Mouse (Mus musculus): ENCODE measurements around the gene Hmgn1.
"Not testable (repeated sequence)": the region's sequence is repeated elsewhere in the genome, so short reads cannot be mapped to it uniquely, and the experiment has no call there.

Hmgn1 gene

DNA sequence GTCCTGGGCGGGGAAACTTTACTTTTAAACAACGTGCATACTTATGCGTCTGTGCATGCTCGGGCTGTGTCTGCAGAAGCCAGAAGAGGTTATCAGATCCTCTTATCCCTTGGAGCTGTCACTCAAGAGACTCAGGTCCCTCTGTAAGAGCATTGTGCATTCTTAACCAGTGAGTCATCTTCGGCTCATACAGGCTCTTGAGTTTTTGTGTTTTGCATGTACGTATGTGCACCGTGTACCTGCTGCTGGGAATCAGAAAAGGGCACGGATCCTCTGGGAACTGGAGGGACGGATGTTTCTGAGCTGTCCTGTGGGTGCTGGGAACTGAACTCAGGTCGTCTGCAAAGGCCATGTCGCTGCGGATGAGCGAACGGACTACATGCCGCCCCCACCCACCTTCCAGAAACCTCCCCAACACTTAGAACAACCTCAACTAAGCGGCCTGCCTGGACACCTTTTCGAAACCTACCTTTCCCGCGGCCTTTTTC lies 801 bp downstream of the Hmgn1 start:
- DNase-seq (ENCODE audit: low read depth, low spot score): peak; percentile 95

DNA sequence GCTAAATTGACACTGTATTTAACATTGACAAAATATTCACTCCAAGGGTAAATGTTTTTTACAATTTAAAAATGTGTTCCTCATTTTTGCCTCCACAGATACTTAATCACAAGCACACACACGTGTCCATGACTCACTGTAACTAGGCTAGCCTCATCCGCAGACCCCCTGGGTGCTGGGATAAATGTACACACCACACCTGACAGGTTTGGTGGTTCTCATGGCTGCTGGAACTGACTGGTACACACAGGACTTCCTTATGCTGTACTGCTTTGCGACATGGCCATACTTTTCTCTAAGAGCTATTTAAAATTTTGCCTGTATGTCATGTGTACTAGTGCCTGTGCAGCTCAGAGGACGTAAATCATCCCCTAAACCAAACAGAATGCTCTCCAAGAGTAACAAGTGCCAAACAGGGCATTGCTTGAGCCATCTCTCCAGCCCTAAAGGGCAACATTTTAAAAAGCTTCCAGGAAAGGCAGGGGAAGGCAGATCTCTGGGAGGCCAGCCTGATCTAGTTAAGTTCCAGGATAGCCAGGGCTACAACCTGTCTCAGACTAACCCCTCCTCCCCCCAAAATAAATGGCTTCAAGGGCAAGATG lies 7.4 kb downstream of the Hmgn1 start:
- no peak for DNase-seq (ENCODE audit: low read depth, low spot score)

DNA sequence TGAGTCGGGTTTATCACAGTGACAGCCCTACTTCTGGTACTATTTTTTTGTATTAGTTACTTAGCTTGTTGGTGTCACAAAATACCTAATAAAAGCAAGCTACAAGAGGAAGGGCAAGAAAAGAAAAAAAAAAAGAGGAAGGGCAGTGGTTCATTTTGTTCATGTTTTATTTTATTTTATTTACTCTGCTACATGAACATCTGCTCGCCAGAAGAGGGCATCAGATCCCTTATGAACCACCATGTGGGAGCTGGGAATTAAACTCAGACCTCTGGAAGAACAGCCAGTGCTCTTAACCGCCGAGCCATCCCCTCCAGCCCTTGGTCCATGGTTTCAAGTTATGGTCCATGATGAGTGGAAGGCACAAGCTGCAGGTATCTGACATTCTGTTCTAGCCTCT lies 12.8 kb downstream of the Hmgn1 start:
- no peak for DNase-seq (ENCODE audit: low read depth, low spot score)

DNA sequence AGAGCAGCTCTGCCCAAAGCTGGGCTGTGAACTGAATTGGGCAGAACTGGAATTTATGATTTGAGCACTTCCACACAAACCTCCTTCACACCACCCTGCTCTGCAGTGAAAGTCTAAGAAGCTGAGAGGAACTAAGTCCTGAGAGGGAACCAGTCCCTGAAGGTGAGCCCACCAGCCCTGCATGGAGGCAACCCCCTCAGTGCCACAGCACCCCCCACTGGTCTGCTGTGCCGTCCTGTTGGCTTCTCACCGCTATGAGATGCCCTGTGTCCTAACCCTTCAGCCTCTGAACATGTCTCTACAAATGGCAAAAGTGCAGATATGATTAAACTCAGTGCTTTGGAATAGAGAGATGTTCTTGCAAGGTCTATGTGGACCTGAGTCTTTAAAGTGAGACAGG lies 14.8 kb downstream of the Hmgn1 start:
- no peak for DNase-seq (ENCODE audit: low read depth, low spot score)

DNA sequence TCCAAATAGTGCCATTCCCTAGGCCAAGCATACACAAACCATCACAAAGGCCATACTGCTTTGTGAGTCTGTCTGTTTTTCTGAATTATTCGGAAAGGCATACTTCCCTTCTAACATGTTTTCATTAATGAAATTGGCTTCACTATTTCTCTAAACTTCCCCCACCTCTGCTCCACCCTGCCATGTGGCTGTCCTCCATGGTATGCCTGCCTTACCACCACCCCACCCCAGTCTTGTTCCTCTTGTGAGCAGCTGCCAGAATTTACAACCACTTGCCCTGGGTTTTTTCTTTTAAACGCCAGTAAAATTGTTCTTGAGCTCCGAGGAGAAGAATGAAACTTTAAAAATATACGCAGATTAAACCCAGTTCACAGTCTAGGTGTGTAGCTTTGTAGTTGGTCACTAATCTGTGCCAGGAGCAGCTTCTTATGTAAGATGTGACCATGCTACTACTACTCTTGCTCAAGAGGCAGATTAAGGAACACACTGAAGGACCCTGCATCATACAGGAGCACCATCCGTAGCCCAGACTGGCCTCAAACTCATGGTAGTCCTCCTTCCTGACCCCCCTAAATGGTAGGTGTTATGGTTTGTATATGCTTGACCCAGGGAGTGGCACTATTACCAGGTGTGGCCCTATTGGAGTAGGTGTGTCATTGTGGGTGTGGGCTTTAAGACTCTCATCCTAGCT lies 16.7 kb downstream of the Hmgn1 start:
- DNase-seq (ENCODE audit: low read depth, low spot score): no peak

DNA sequence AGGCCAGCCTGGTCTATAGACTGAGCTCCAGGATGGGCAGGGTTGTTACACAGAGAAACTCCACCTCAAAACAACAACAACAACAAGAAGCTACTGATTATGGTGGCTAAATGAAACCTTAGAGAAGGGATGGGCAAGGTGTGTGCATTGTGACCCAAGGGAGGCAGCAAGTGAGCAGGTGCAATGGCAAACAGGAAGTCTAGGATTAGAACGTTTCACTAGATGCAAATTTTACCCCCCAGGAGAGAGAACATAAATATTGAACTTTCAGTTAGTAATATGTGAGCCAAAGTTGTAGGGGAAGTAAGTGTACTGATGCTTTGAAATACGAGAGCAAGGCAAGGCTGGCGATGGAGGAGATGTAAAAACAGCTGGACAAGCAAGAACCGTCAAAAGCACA lies 17.9 kb downstream of the Hmgn1 start:
- no peak for DNase-seq (ENCODE audit: low read depth, low spot score)

DNA sequence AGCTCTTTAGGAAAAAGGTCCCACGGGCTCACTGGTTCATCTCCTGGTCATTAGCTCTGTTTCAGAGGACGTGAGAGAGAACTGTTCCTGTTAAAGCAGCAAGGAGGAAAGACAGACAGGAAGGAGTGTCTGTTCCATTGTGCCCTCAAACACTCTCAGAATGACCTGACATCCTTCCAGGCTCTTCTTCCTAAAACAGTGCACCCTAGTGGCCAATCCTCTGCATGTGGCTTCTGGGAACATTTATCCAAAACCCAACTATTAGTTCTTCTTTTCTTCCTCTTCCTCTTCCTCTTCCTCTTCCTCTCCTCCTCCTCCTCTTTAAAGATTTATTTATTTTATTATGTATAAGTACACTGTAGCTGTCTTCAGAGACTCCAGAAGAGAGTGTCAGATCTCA lies 24.5 kb downstream of the Hmgn1 start:
- peak; percentile 76 for DNase-seq (ENCODE audit: low read depth, low spot score)

DNA sequence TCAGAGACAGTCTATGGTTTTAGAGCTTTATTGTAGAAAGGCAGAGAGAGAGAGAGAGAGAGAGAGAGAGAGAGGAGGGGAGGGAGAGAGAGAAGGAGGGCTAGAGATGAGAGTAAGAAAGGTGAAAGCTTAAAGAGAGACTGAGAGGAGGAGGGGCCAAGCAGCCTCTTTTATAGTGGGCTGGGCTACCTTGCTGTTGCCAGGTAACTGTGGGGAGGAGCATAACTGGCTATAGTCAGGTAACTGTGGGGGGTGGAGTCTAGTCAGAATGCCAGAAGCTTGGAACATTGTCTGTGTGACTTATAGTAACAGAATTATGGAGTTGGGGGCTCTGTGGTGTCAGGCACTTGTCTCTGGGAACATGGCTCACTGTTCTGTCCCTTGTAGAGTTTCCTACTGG lies 29.7 kb downstream of the Hmgn1 start:
- not testable (repeated sequence) for DNase-seq (ENCODE audit: low read depth, low spot score)

DNA sequence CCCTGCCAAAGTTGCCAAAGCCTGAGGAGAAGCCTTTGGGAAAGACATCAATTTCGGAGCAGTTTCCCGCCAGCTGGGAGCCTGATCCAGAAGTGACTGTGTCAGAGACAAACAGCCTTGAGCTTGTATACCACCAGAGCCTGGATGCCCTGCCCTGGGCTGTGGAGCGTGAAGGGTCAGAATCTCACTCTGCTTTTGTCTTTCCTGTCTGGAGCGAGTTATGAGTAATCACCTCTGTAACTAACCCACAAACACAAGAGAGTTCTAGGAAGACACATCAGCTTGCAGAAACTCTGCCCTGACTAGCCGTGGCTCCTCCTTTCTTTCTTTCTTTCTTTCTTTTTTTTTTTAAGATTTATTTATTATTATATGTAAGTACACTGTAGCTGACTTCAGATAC lies 31.6 kb downstream of the Hmgn1 start:
- peak; percentile 52 for DNase-seq (ENCODE audit: low read depth, low spot score)

DNA sequence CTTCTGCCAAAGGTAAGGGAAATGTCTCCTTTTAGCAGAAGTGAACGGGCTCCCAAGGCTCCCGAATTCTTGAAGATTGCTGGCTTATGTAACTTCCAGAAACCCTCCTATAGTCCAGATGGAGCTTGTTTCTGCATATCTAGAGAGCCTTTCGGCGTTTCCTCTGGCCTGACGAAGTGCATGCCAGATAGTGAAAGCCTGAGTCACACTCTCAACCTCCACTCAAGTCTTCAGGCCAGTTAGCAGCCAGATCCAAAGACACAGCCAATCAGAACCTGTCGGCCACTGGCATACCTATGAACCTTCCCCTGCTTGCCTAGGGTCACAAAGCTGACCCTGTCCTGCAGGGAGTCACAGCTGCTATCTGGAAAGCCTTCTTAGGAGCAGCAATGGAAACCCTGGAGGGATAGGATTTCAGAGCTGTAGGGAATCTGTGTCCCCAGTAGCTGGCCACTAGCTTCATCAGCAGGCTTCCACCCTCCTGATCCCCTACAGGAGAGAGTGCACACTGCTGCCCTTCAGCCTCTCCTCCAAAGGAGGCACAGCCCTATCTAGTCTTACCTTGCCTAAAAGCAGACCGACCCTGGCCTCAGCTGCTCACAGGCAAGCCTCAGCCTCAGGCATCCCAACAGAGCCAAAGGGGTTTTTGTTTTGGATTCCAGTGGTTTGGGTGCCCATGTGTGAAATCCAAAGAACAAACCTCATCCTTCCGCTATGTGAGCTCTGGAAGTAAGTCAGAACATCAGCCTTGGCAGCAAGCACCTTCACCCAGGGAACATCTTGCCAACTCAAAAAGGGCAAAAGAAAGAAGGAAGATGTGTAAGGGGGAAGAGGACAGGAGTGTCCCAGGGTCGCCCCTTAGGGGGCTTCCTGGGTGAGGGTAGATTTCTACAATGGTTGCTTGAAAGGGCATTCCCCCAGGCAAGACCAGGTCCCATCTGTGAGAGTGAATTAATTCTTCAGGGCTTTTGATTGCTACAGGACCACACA lies 35.7 kb downstream of the Hmgn1 start:
- peak; percentile 99 for DNase-seq (ENCODE audit: low read depth, low spot score)

DNA sequence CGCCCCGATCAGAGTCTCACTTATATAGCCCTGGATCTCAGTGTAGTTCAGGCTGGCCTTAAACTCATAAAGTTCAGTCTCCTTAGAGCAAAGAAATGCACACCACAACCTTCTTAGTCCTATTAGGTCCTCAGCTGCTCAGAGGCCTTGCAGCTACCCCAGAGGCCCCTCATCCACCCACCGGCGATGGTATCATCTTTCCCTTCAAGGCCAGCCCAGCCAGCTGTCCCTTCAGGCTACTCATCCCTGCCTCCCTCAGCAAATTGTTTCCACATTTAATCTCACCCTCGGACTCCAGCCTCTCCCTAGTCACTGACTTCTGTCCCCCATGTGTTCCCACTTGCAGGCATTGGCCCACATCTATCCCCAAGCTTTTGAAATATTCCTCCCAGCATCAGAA lies 39.4 kb downstream of the Hmgn1 start:
- DNase-seq (ENCODE audit: low read depth, low spot score): peak; percentile 52

DNA sequence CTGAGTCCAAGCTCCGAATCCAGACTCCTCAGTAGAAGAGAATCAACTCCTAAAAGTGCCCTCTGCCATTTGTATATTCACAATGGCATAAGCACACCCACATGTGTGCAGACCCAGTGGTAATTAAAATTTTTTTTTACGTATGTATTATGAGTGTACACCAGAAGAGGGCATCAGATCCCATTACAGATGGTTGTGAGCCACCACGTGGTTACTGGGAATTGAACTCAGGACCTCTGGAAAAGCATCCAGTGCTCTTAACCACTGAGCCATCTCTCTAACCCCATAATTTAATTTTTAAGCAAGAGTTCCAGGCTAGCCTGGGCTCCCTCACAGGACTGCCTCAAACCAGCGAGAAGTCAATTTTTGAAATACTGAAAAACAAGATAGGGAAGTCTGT lies 40.1 kb downstream of the Hmgn1 start:
- no peak for DNase-seq (ENCODE audit: low read depth, low spot score)

DNA sequence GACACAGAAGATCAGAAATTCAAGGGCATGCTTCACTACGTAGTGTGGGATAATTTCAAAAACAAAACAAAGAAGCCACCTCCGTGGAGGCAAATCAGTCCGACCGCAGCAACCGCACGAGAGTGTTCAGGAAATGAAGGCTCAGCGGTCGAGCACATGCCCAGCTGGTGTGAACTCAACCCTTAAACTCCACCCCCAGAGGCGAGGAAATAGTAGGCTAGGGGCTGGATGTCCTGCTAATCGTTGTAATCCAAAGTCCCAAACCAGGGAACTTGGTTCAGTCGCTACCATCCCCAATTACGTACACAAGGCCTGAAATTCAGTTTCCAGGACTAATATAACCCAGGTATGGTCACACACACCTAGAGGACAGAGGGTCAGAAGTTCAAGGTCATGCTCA lies 40.5 kb downstream of the Hmgn1 start:
- no peak for DNase-seq (ENCODE audit: low read depth, low spot score)

DNA sequence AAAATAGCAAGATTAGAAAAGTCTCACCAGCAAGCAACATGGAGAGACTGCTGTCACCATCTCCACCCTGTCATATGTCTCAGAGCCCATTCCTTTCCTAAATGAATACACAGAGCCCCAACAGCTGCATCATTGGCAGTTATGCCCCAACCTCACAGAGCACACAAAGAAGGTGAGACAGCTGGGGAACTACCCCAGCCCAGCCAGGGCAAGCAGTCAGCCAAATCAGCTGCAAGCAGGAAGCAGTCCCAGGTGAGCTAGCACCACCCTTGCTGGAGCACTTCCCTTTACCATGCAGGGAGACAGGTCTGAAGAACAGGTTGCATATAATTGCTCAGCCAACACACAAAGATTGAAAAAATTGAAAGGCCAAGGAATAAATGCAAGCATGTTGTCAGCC lies 41.9 kb downstream of the Hmgn1 start:
- DNase-seq (ENCODE audit: low read depth, low spot score): no peak

DNA sequence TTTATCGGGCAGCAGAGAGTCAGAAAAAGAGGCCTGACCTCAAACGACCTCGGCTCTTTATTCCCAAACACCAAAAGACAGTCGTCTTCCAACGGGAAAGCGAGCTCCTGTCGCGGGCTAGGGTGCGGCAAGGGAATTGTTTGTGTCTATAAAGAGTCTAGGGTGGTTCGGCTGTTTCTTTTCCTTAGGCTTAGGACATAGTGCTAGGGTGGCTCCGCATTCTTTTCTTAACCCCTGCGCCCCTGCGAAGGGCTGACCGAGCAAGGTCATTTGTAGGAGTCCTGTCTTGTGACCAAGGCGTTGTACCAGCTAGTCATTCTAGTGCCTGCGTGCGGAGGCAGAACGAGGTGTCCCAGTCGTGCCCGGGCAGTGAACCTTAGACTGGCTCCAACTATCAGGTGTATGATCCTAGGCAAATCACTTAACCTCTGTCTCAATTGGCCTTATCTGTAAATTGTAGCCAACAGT lies 44.3 kb downstream of the Hmgn1 start:
- DNase-seq (ENCODE audit: low read depth, low spot score): no peak

DNA sequence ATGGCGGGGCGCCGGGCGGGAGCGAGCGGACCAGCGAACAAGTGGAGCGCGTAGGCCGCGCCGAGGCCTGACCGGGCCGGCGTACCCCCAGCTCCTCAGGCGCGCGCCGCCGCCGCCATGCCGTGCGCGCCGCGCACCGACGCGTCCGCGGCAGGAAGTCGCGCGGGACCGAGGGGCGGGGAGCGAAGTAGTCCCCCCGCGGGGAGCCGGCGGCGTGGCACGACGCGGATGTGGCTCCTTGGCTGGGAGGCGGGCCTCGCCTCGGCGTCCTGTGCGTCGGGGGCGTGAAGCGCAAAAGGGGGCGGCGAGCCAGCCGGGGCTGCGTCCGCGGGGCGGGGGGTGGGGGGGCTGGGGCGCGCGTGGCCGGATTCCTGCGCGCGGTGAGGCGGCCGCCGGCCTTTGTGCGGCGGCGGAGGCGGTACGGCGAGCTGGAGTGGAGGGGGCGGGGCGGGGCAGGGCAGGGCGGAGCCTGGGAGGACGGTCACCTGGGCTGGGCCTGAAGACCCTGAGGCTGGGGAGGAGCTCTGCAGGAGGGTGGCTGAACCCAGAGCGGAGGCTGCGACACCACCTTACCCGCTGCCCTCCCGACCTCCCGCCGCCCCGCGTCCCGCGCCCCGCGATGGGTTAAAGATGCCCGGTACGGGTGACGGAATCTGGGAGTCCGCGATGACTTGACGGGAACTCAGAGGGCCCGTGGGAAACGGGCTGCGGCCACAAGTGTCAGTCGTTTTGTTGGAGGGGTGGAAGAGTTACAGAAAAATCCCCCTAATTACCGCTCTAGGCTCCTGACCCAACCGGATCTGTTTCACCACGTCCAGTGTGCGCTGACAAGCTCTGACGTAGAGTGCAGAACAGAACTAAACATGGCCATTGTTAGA lies 45.0 kb downstream of the Hmgn1 start, which contains the start of gene Brwd1:
Gene Brwd1 (minus strand): TSS at position 226 of the 878 bp plus-strand sequence.
- peak; percentile 86 for DNase-seq (ENCODE audit: low read depth, low spot score)

DNA sequence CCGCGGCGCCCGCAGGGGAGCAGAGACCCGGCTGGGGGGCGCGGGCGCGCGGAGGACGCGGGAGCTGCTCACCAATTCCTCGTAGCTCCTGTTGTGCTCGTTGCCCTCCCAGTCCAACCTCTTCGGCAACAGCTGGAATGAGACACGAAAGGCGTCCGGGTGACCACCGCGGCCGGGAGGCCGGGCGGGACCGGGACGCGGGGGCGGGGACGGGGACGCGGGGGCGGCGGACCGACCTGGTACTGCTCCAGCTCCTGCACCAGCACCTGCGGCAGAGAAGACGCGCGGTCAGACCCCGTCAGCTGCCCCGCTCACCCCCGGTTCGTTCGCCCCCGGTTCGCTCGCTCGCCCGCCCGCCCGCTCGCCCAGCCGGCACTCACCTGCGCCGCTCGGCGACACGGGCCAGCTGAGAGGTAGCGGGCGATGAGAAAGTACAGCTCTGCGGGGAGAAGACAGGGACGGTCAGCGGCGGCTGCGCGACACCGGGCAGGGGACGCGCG lies 45.7 kb downstream of the Hmgn1 start:
- peak; percentile 53 for DNase-seq (ENCODE audit: low read depth, low spot score)

DNA sequence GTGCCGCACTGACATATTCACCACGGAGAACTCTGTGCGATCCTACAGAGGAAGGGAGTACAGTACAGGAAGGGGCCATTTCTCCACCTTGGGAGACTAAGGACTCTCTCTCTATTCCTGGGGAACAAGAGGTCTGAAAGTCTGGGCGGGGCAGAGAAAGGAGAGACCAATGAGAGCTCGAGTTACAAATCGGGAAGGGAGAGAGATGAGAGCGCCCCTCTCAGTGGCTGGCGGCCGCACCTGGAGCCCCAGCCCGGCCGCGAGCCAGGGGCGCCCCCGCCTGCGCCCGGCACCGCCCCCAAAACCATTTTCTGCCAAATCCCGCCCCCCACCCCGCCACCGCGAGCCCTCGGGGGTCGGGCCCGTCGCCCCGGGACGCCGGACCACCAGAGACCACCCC lies 46.2 kb downstream of the Hmgn1 start:
- DNase-seq (ENCODE audit: low read depth, low spot score): peak; percentile 92

DNA sequence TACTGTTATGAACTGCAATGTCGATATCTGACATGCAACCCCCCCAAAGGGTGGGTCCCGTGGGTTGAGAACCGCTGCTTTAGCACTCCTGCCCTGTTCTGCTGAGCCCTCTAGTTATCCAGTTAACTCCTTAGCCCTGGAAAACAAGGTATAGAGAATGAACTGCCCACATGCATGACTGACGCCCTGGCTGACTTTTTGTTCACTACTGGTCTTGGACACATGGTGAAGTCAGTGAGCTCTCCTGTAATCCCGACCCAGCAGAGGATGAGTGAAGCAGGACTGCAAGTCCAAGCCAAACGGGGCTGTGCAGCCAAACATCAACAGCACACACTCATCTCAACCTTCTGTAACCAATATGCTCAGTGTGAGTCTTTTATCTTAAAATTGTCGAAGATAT lies 47.0 kb downstream of the Hmgn1 start:
- DNase-seq (ENCODE audit: low read depth, low spot score): no peak

Measured in 3T3-L1 (cell line).